Mouse (Mus musculus) forebrain, embryonic 16.5 days (tissue): Measurements from ENCODE around the gene Gbgt1. TPM values are rescaled to one million over a fixed set of nuclear protein-coding genes. Genes with fewer than 3 reads are reported as not detected.

Source experiments
- ATAC-seq: fragments of 200-750 bp; cut with Nextera tagmentation; 2 replicates; pipeline ENCODE4 v1.8.0; 2017; ENCODE audit warnings: mild to moderate bottlenecking, moderate library complexity
- H3K27ac ChIP-seq: fragments of 300-500 bp; sonication (generic); 2 replicates; pipeline ENCODE4 v1.5.1; 2014; ENCODE audit warnings: low read length, control low read depth
- H3K27me3 ChIP-seq: fragments of 300-500 bp; sonication (generic); replicated peaks from 2 replicates; pipeline ENCODE4 v1.6.1; 2014; ENCODE audit warnings: low read length; ENCODE audit not compliant: control insufficient read depth, insufficient read depth
- H3K36me3 ChIP-seq: fragments of 300-500 bp; sonication (generic); 2 replicates; pipeline ENCODE4 v1.6.1; 2014; ENCODE audit not compliant: control insufficient read depth, insufficient read depth
- H3K4me1 ChIP-seq: fragments of 300-500 bp; sonication (generic); replicated peaks from 2 replicates; pipeline ENCODE4 v1.6.1; 2014; ENCODE audit warnings: low read length; ENCODE audit not compliant: control insufficient read depth, insufficient read depth
- H3K4me2 ChIP-seq: fragments of 300-500 bp; sonication (generic); 2 replicates; pipeline ENCODE4 v1.6.1; 2014; ENCODE audit warnings: mild to moderate bottlenecking, low read length, control low read depth
- H3K4me3 ChIP-seq: fragments of 300-500 bp; sonication (generic); replicated peaks from 2 replicates; pipeline ENCODE4 v1.5.1; 2014; ENCODE audit warnings: mild to moderate bottlenecking, low read length, control low read depth
- H3K9ac ChIP-seq: fragments of 300-500 bp; sonication (generic); replicated peaks from 2 replicates; pipeline ENCODE4 v1.6.1; 2014; ENCODE audit warnings: low read depth, low read length, control low read depth
- H3K9me3 ChIP-seq: fragments of 300-500 bp; sonication (generic); 2 replicates; pipeline ENCODE4 v1.6.1; 2016; ENCODE audit warnings: low read length; ENCODE audit not compliant: control insufficient read depth
- whole genome bisulfite sequencing: fragments of 180-500 bp; shearing (Covaris S2); extraction: QIAGEN DNeasy Blood & Tissue Kit; methylation state at CpG from one replicate; pipeline ENCODE4 v1.1.7; 2014; 5-methylcytosine and 5-hydroxymethylcytosine counted together
- polyA plus RNA-seq: library from polyadenylated mRNA; unstranded; fragments of >200 nt; fragmentation: Nextera tagmentation; extraction: Ambion mirVana; gene quantifications from 2 replicates; pipeline ENCODE4 v1.2.1, GENCODE M21; 2015

Gene Gbgt1
- polyA plus RNA-seq, 1 experiment from 2014 or later, result 0.51 TPM

DNA sequence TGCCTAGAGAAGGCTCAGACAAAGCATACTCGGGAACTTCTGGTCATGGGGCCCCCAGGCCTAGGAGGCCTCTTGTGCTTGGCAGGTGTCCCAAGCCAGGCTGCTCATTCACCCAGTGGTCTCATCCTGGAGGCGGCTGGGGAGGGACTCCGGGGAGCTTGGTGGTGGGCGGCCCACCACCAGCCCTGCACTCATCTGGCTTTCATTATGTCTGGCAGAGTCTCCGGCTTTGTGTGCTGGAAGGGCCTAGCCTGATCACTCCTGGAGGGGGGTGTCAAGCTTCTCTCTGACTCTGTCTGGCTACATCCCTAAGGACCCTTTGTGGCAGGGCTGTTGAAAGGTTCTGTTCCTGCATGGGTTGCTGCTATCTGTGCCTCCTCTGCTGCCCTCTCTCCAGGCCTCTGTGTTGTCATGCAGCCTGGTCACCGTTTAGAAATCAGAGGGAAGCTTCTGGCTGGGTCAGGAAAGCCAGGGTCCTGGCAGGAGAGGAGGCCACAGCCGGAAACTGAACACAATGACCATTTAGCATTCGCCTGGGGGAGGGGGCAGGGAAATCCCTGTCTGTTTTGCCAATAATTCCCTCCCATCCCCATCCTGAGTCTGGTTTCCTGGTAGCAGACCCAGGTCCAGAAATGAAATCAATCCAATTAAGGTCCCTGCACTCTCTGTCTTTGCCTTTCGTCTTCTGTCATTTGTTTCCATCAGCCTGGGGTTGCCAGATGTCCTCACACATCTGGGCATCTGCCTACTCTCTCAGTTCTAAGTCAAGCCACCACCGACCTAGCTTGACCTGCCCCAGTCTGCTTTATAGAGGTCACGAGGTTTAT lies 38.0 kb downstream of the Gbgt1 start:
- Histone ChIP-seq H3K4me3 (peak overlapping the region; percentile 59), H3K4me2 (peak overlapping the region; percentile 82), H3K27ac (peak overlapping the region; percentile 81), H3K9ac (peak overlapping the region; percentile 78), H3K36me3 (no peaks in the 10 kb centered on the region), H3K27me3 (no peaks in the 10 kb centered on the region), H3K9me3 (no peaks in the 10 kb centered on the region), H3K4me1 (peaks cover 74% of the 10 kb centered on the region)
- WGBS, result 24% methylated on average over 11 of the region's 11 CpGs
- peak; percentile 10; the same call in 1 of the 2 replicates for ATAC-seq

DNA sequence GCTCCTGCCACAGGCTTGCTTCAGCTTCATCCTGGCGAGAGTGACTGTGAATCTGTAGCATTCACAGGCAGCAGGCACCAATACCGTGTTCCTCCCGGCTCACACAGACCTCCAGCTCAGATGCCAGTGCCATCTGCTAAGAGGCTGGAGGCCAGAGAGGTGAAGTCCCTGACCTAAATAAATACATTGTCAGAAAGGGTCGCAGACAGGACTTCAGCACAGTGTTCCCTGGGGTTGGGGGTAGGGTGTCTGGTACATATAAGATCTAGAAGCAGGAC lies 38.5 kb downstream of the Gbgt1 start:
- H3K9me3 ChIP-seq, result no peaks in the 10 kb centered on the region
- ATAC-seq, result no peak
- WGBS, result 23% methylated on average over 4 of the region's 4 CpGs
- H3K4me3 ChIP-seq, result no peak overlapping the region; the same call in 1 of the 2 replicates
- peak overlapping the region; percentile 81 for H3K27ac ChIP-seq
- H3K27me3 ChIP-seq, result no peaks in the 10 kb centered on the region
- H3K36me3 ChIP-seq, result no peaks in the 10 kb centered on the region
- H3K9ac ChIP-seq, result peak overlapping the region; percentile 45; the same call in 1 of the 2 replicates
- H3K4me1 ChIP-seq, result peaks cover 79% of the 10 kb centered on the region
- peak overlapping the region; percentile 82 for H3K4me2 ChIP-seq

DNA sequence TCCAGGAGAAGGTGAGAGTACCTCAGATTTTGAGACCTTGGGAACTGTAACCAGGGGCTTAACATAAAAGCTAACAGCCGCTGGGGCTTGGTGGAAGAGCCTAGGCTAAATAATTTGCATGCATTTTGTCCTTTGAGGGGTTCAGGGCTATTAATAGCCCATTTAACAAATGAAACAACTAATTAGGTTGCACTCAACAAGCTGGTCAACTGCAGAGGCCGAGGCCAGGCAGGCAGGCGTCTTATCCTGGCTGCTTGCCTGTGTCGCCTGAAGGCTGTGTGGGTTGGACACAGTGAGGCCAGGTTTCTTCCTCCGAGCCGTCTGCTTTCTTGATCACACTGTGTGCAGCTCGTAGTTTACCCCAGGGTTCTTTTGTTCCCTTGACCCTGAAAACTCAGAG lies 39.0 kb downstream of the Gbgt1 start:
- Histone ChIP-seq H3K4me2 (peak overlapping the region; percentile 82), H3K9ac (no peak overlapping the region), H3K4me3 (no peak overlapping the region), H3K9me3 (no peaks in the 10 kb centered on the region), H3K36me3 (no peaks in the 10 kb centered on the region), H3K27me3 (no peaks in the 10 kb centered on the region), H3K27ac (peak overlapping the region; percentile 81), H3K4me1 (peaks cover 84% of the 10 kb centered on the region)
- ATAC-seq, result peak; percentile 6; the same call in 1 of the 2 replicates
- 9% methylated on average over 7 of the region's 7 CpGs for WGBS

DNA sequence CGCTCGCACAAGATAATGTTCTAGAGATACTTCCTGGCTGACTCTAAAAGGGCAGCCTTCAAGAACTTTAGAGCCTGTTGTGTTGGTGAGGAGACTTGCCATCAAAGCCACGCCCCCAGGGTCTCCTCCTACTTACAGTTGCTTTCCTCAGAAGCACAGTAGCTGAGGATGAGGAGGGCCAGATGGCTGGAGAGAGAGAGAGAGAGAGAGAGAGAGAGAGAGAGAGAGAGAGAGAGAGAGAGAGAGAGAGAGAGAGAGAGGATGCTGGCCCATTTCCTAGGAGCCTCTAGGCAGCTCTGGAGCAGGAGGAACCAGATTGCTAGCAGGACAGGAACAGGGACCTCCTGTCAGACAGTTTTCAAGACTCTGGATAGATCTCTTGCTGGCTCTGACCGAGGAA lies 39.5 kb downstream of the Gbgt1 start:
- WGBS, result 53% methylated on average over 4 of the region's 4 CpGs
- H3K9ac ChIP-seq, result no peak overlapping the region
- H3K4me2 ChIP-seq, result no peak overlapping the region
- no peaks in the 10 kb centered on the region for H3K27me3 ChIP-seq
- no peak overlapping the region for H3K4me3 ChIP-seq
- no peaks in the 10 kb centered on the region for H3K9me3 ChIP-seq
- H3K36me3 ChIP-seq, result no peaks in the 10 kb centered on the region
- ATAC-seq, result no peak
- H3K4me1 ChIP-seq, result peaks cover 86% of the 10 kb centered on the region
- peak overlapping the region; percentile 81 for H3K27ac ChIP-seq

DNA sequence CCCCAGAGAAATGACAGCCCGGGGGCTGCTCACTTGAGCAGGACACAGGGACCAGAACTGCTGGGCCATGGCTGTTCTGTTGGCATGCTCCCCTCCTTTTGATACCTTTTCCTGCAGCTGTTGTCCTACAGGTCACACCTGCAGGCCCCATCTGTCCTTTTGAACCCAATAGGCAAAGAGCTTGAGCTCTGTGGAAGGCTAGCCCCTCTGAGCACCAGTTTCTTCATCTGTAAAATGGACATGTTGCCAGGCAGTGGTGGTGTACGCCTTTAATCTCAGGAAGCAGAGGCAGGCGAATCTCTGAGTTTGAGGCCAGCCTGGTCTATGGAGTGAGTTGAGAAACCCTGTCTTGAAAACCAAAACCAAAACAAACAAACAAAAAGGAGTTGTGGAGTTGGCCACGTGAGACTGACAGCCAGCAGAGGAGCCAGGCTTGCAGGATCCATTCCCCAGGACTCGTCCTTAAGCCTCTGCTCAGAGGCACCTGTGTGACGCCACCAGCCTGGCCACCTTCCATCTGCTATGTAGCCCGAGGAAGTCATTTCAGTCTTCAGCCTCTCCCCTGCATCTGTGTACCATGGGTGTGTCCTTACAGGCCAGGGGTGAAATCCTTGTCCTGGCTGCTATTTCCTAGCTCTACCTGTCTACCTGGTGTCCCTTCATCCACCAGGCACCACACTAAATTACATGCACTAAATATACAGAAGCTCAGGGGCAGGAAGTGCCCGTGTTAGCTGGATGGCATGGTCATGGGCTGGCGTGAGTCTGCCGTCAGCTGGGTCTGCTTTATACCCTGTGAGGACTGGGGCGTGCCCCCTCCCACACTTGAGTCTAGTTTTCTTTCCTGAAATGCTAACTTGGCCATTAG lies 40.3 kb downstream of the Gbgt1 start:
- Histone ChIP-seq H3K27ac (peak overlapping the region; percentile 56; the same call in 1 of the 2 replicates), H3K9ac (no peak overlapping the region), H3K4me2 (no peak overlapping the region), H3K9me3 (no peaks in the 10 kb centered on the region), H3K27me3 (no peaks in the 10 kb centered on the region), H3K36me3 (0 out of 2 replicates have a peak, but pooled peaks cover under 1% of the 10 kb centered on the region), H3K4me3 (no peak overlapping the region), H3K4me1 (peaks cover 86% of the 10 kb centered on the region)
- no peak for ATAC-seq
- WGBS, result 70% methylated on average over 11 of the region's 11 CpGs

DNA sequence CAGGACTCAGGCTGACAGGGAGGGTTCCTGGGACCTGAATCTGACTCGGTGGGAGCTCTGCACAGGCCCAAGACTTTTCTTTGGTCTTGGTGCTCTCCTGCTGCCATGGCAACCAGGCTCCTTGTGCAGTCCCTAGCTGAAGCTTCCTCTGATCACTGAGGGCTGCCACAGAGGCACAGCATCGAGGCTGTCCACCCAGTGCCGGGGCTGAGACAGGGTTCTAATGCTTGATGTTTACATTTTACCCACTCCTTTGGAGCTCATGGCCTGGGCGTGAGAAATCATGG lies 40.9 kb downstream of the Gbgt1 start:
- H3K4me1 ChIP-seq, result peaks cover 82% of the 10 kb centered on the region
- H3K4me2 ChIP-seq, result no peak overlapping the region
- no peak for ATAC-seq
- no peak overlapping the region for H3K4me3 ChIP-seq
- H3K27me3 ChIP-seq, result no peaks in the 10 kb centered on the region
- peaks cover 5% of the 10 kb centered on the region; the same call in 1 of the 2 replicates for H3K36me3 ChIP-seq
- no peak overlapping the region for H3K27ac ChIP-seq
- 21% methylated on average over 4 of the region's 4 CpGs for WGBS
- no peaks in the 10 kb centered on the region for H3K9me3 ChIP-seq
- no peak overlapping the region for H3K9ac ChIP-seq

DNA sequence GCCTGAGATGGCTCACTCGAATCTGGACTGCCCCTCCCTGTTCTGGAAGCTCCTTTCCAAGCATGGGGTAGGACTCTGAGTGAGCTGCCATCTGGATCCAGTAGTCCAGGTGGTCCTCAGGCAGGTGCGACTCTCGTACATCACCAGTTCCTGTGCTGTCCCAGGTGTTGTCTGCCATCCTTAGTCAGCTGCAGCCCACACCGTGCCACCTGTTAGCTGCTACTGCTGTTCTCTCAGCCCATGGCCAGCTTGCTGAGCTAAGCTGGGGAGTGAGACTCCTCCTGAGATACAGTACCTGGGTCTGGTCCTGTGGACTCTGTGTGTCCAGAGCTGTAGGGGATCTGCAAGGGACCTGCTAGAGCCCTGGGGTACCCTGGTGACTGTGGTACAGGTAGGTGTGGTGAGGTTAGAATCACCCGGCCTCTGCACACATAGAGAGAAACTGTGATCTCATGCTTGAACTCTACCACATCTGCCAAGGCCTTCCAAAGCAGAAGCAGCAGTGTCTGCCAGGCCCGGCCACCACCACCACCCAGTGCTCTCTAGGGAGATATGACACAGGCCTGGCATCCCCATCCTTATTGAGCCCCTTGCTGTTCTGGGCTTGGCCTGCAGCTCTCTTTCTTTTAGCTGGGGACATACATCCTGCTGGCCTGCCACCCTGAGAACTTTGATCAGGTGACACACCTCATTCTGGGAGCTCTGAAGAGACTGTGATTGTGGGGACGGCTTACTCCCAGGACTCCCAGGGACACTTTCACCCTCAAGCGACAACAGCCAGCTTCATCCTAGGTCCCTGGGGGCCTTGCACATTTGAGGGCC lies 41.5 kb downstream of the Gbgt1 start:
- no peaks in the 10 kb centered on the region for H3K27me3 ChIP-seq
- H3K4me1 ChIP-seq, result peaks cover 75% of the 10 kb centered on the region
- H3K9ac ChIP-seq, result no peak overlapping the region
- peaks cover 5% of the 10 kb centered on the region; the same call in 1 of the 2 replicates for H3K36me3 ChIP-seq
- no peaks in the 10 kb centered on the region for H3K9me3 ChIP-seq
- H3K4me2 ChIP-seq, result no peak overlapping the region
- 69% methylated on average over 8 of the region's 8 CpGs for WGBS
- H3K4me3 ChIP-seq, result no peak overlapping the region
- no peak for ATAC-seq
- peak overlapping the region; percentile 35; the same call in 1 of the 2 replicates for H3K27ac ChIP-seq

DNA sequence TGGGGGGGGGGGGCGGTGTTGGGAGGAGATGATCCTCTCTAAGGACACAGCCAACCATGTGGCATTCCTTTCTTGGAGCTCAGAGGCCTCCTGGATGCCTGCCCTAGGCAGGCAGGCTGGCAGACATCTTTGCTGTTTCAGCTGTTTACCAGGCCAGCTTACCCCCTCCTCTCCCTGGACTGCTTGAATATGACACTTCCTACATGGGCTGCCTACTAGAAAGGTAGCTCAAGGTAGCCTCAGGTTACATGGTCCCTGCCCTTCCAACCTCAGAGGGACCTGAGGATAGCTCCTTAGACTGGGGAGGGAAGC lies 42.1 kb downstream of the Gbgt1 start:
- Histone ChIP-seq H3K9ac (0 out of 2 replicates have a peak overlapping the region, but pooled peaks have one; percentile 30), H3K36me3 (peaks cover 5% of the 10 kb centered on the region; the same call in 1 of the 2 replicates), H3K4me2 (no peak overlapping the region), H3K27ac (peak overlapping the region; percentile 72), H3K4me3 (no peak overlapping the region), H3K4me1 (peaks cover 70% of the 10 kb centered on the region), H3K9me3 (no peaks in the 10 kb centered on the region), H3K27me3 (no peaks in the 10 kb centered on the region)
- WGBS, result 75% methylated on average over 1 of the region's 1 CpGs
- no peak for ATAC-seq

DNA sequence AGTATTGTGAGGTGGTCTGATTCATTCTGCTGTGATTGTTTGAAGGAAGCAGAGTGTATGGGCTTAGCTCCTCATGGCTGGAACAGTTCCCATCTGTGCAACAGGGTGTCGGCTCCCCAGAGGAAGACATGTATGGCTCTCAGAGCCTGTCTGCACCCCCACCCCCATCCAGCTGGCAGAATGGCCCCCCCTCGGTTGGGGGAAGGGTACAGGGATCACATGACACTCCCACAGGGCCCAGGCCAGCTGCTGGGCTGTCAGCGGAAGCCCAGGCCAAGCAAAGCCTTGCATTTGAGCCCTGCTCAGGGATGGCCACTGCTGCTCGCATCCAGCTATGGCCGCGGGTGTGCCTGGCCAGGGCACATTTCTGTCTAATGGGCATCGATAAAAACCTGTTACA lies 42.5 kb downstream of the Gbgt1 start:
- H3K9ac ChIP-seq, result peak overlapping the region; percentile 30; the same call in 1 of the 2 replicates
- WGBS, result 37% methylated on average over 7 of the region's 7 CpGs
- peak; percentile 48 for ATAC-seq

More for the DNA sequence above, 42.5 kb downstream of the Gbgt1 start:
- H3K4me3 ChIP-seq, result no peak overlapping the region
- no peaks in the 10 kb centered on the region for H3K27me3 ChIP-seq
- H3K4me2 ChIP-seq, result no peak overlapping the region
- peak overlapping the region; percentile 72 for H3K27ac ChIP-seq
- H3K4me1 ChIP-seq, result peaks cover 65% of the 10 kb centered on the region
- H3K9me3 ChIP-seq, result no peaks in the 10 kb centered on the region
- H3K36me3 ChIP-seq, result peaks cover 9% of the 10 kb centered on the region
